Mouse (Mus musculus) cerebellum, adult 8-10 months (tissue): ENCODE measurements around the gene Tmem221.

Experiments used
- DNase-seq: peaks from one replicate; pipeline ENCODE4 v3.0.0; 2022

The Tmem221 gene

GRCm38 (mm10) chr8:71577856-71578387, 19.3 kb upstream of the Tmem221 start:
- DNase-seq: peak; percentile 21

- no peak for DNase-seq
Observed at GRCm38 (mm10) chr8:71575020-71575419, 16.3 kb upstream of the Tmem221 start.

- no peak for DNase-seq
Observed at GRCm38 (mm10) chr8:71574426-71574825, 15.8 kb upstream of the Tmem221 start.

GRCm38 (mm10) chr8:71572847-71573633, 14.4 kb upstream of the Tmem221 start:
- peak; percentile 67 for DNase-seq

GRCm38 (mm10) chr8:71572077-71572476, 13.4 kb upstream of the Tmem221 start:
- peak; percentile 33 for DNase-seq

- peak; percentile 96 for DNase-seq
Observed at GRCm38 (mm10) chr8:71570291-71570954, 11.8 kb upstream of the Tmem221 start.

- peak; percentile 97 for DNase-seq
Observed at GRCm38 (mm10) chr8:71569366-71570290, 11.0 kb upstream of the Tmem221 start.

GRCm38 (mm10) chr8:71568941-71569340, 10.3 kb upstream of the Tmem221 start:
- DNase-seq: no peak

GRCm38 (mm10) chr8:71568387-71568937, 9.8 kb upstream of the Tmem221 start, which contains the start of gene Slc27a1:
Gene Slc27a1 (plus strand): TSS chr8:71568882.
- peak; percentile 64 for DNase-seq

GRCm38 (mm10) chr8:71567587-71567986, 8.9 kb upstream of the Tmem221 start:
- DNase-seq: peak; percentile 16

- DNase-seq: no peak
Observed at GRCm38 (mm10) chr8:71566501-71566900, 7.8 kb upstream of the Tmem221 start, which contains the start of gene Nxnl1. Gene Nxnl1 (minus strand): TSS chr8:71566601.

- DNase-seq: peak; percentile 21
Observed at GRCm38 (mm10) chr8:71563992-71564391, 5.3 kb upstream of the Tmem221 start.

- DNase-seq: peak; percentile 84
Observed at GRCm38 (mm10) chr8:71562751-71563150, 4.1 kb upstream of the Tmem221 start.

GRCm38 (mm10) chr8:71561401-71561800, 2.7 kb upstream of the Tmem221 start:
- peak; percentile 57 for DNase-seq

- no peak for DNase-seq
Observed at GRCm38 (mm10) chr8:71560765-71561164, 2.1 kb upstream of the Tmem221 start.

- DNase-seq: no peak
Observed at GRCm38 (mm10) chr8:71560071-71560470, 1.4 kb upstream of the Tmem221 start.

- no peak for DNase-seq
Observed at GRCm38 (mm10) chr8:71558958-71559690, 453 bp upstream of the Tmem221 start.

GRCm38 (mm10) chr8:71554644-71555043, 4.0 kb downstream of the Tmem221 start:
- no peak for DNase-seq

- DNase-seq: no peak
Observed at GRCm38 (mm10) chr8:71554001-71554400, 4.7 kb downstream of the Tmem221 start.

GRCm38 (mm10) chr8:71552770-71553169, 5.9 kb downstream of the Tmem221 start:
- DNase-seq: no peak

- DNase-seq: no peak
Observed at GRCm38 (mm10) chr8:71550754-71551153, 7.9 kb downstream of the Tmem221 start.

GRCm38 (mm10) chr8:71547590-71547989, 11.1 kb downstream of the Tmem221 start:
- no peak for DNase-seq
